ENCODE assay signal across 12 mouse cellular contexts in the genomic region with DNA sequence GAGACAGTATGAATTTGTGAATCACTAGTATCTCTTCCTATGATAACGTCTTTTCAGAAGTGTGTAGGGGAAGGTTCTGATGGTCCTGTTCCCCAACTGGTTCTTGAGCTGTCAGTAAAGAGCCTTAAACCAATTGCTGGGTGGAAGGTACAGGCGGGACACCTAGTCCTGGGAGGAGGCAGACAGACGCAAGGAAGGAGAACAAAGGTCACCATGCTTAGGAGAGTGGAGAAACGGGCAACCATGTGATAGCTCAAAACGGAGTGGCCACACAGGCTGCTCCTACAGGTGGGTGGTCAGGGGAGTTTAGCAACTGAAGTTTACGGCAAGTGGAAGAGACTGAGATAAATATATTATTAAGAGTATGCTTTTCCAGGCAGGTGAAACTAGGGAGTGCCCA.
"Had no signal": no experiment of that assay in that cellular context is flagged by ENCODE, and none has a peak within 500 bp of the region (broad histone marks: within the 10 kb centered on the region; RNA-seq: fewer than 3 reads in every experiment).

No protein-coding gene starts in this region.

- H3K9me3 ChIP-seq: limb, embryonic 15.5 days; liver, embryonic 12.5 days; lung, embryonic 15.5 days; midbrain, embryonic 12.5 days; neural tube, embryonic 13.5 days had no signal

- H3K4me3 ChIP-seq: limb, embryonic 15.5 days; liver, embryonic 12.5 days; lung, embryonic 15.5 days; midbrain, embryonic 12.5 days; neural tube, embryonic 13.5 days had no signal

- DNase-seq: layer of hippocampus, postnatal 36 days; retina, postnatal 1 day; right cerebral cortex, postnatal 4 days; spleen, adult 18-20 months; thymus, postnatal 36 days had no signal

- H3K4me1 ChIP-seq: limb, embryonic 15.5 days had no signal

- H3K4me2 ChIP-seq: limb, embryonic 15.5 days; liver, embryonic 12.5 days; lung, embryonic 15.5 days; midbrain, embryonic 12.5 days; neural tube, embryonic 13.5 days had no signal

- H3K36me3 ChIP-seq: limb, embryonic 15.5 days; liver, embryonic 12.5 days; lung, embryonic 15.5 days; midbrain, embryonic 12.5 days; neural tube, embryonic 13.5 days had no signal

- H3K27ac ChIP-seq: hindbrain, postnatal 0 days; limb, embryonic 15.5 days; liver, embryonic 12.5 days; lung, embryonic 15.5 days; midbrain, embryonic 12.5 days; neural tube, embryonic 13.5 days had no signal

- ATAC-seq: hindbrain, postnatal 0 days; liver, embryonic 12.5 days; midbrain, embryonic 16.5 days had no signal

- H3K27me3 ChIP-seq: limb, embryonic 15.5 days; liver, embryonic 12.5 days; lung, embryonic 15.5 days; midbrain, embryonic 12.5 days; neural tube, embryonic 13.5 days had no signal

- H3K9ac ChIP-seq: limb, embryonic 15.5 days; liver, embryonic 12.5 days; lung, embryonic 15.5 days; midbrain, embryonic 12.5 days; neural tube, embryonic 13.5 days had no signal
